Mouse (Mus musculus) layer of hippocampus, adult 9-10 months (tissue): Measurements from ENCODE around the gene Ppargc1a.

Experiments used
- DNase-seq: peaks from one replicate; pipeline ENCODE4 v3.0.0; 2022; ENCODE audit warnings: low spot score

Ppargc1a gene

DNA sequence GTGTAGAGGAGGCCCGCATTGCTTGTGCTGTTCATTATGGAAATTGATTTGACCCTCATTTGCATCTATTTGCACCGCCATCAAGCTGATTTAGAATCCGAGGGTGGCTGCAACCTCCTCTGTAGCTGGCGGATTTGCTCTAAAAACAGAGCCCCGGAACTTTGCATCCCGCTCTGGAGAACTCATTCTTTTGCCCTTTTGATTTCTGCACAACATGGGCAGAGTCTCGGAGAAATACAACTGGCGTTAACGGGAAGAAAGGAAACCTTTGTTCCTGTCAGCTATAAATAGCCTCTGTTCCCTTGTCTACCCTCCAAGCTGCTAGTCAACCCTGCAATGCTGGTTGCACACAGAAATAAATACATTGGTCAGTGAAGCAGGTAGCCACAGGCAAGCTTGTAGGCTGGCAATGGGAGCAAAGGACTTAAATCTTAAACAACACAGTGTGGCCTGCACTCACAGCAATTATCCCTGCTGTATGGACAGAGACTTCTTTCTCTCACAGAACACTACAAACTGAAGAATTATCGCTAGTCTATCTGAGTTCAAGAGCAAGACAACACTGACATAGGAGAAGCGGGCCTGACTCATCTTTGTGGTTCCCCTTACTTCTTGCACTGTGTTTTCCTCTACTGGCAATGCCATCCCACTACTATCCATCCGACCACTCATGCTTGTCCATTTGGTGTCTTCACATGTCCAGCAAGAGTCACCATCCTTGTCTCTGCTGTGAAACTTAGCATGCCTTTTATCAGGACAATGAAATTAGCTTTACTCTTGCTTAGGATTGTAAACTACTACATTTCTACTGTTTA, 155.0 kb downstream of the Ppargc1a start:
- DNase-seq, result no peak

DNA sequence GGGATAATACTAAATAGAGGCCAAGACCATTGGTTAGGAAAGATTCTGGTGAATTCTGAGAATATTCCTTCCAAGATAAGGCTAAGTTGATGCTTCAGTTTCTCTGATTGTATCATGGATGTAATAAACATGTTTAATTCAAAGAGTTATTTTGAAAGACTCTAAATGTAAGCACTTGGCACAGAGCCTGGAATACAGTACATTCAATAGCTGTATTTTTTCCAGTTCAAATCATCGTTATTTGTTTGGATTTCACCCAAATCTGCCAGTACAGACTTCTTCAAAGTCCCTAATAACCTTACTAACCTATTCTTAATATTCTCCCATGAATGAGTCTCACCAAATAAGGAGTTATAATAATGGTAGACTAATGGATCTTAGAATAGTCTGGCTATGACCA, 157.5 kb downstream of the Ppargc1a start:
- DNase-seq, result no peak

DNA sequence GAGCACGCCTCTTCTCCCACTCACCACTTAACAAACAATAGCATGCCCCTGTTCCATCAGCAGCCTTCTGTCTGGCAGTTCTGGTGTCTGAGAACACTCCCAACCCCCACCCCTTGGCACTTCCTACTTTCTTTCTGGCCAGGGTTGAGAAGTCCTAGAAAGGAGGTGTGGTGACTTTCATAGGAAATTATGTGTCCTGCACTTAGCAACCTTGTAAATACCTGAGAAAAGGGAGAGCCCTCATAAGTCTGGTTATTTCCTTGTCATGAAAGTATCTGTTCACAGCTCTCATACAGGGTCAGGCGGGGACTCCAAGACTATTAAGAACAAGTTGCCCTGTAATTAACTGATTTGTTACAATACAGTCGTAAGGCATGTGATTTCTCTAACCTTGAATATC, 161.1 kb downstream of the Ppargc1a start:
- DNase-seq, result no peak
